Mouse (Mus musculus): Measurements from ENCODE around the gene Zan. TPM values are rescaled to one million over a fixed set of nuclear protein-coding genes. Genes with fewer than 3 reads are reported as not detected.

The Zan gene
- polyA plus RNA-seq, 1 experiment from 2014 or later: 0.15 TPM

- Histone ChIP-seq H3K36me3 (peaks cover 80% of the 10 kb centered on the region), H3K4me2 (replicated peaks) (no peak overlapping the region)
Observed at GRCm38 (mm10) chr5:137358382-137358781, 118.5 kb downstream of the Zan start.

GRCm38 (mm10) chr5:137354091-137354490, 122.8 kb downstream of the Zan start:
- no peaks in the 10 kb centered on the region for H3K9me3 ChIP-seq (replicated peaks)
- no peak overlapping the region for H3K27ac ChIP-seq
- H3K4me1 ChIP-seq: peaks cover 30% of the 10 kb centered on the region
- 91% methylated on average over 17 of the region's 17 CpGs for WGBS
- H3K4me3 ChIP-seq: no peak overlapping the region
- no peak for ATAC-seq (ENCODE audit: low FRiP score)
- no peak overlapping the region for H3K4me2 ChIP-seq (replicated peaks)
- H3K36me3 ChIP-seq: peaks cover 40% of the 10 kb centered on the region
- peaks cover 4% of the 10 kb centered on the region; the same call in 1 of the 2 replicates for H3K27me3 ChIP-seq
- no peak overlapping the region for H3K9ac ChIP-seq

More at GRCm38 (mm10) chr5:137358382-137358781, 118.5 kb downstream of the Zan start:
- Histone ChIP-seq H3K27ac (no peak overlapping the region), H3K9me3 (replicated peaks) (no peaks in the 10 kb centered on the region), H3K4me1 (0 out of 2 replicates have a peak, but pooled peaks cover 2% of the 10 kb centered on the region), H3K27me3 (no peaks in the 10 kb centered on the region), H3K4me3 (no peak overlapping the region), H3K9ac (no peak overlapping the region)
- no peak for ATAC-seq (ENCODE audit: low FRiP score)
- 41% methylated on average over 7 of the region's 7 CpGs for WGBS

- Histone ChIP-seq H3K4me1 (peaks cover 45% of the 10 kb centered on the region), H3K4me3 (peak overlapping the region; percentile 75), H3K27me3 (peaks cover 9% of the 10 kb centered on the region), H3K4me2 (replicated peaks) (peak overlapping the region; percentile 85), H3K27ac (0 out of 2 replicates have a peak overlapping the region, but pooled peaks have one; percentile 17), H3K9me3 (replicated peaks) (no peaks in the 10 kb centered on the region), H3K36me3 (peaks cover 26% of the 10 kb centered on the region), H3K9ac (peak overlapping the region; percentile 87)
- ATAC-seq (ENCODE audit: low FRiP score): no peak
- WGBS: 23% methylated on average over 16 of the region's 16 CpGs
Observed at GRCm38 (mm10) chr5:137352011-137352975, 124.6 kb downstream of the Zan start.

- peaks cover 45% of the 10 kb centered on the region for H3K4me1 ChIP-seq
- H3K27ac ChIP-seq: peak overlapping the region; percentile 80
- peak overlapping the region; percentile 85 for H3K4me2 ChIP-seq (replicated peaks)
Observed at GRCm38 (mm10) chr5:137351394-137351793, 125.5 kb downstream of the Zan start.

GRCm38 (mm10) chr5:137351058-137351380, 125.8 kb downstream of the Zan start:
- Histone ChIP-seq H3K27me3 (peaks cover 9% of the 10 kb centered on the region), H3K4me2 (replicated peaks) (peak overlapping the region; percentile 85), H3K36me3 (peaks cover 17% of the 10 kb centered on the region), H3K9ac (peak overlapping the region; percentile 87), H3K9me3 (replicated peaks) (no peaks in the 10 kb centered on the region), H3K4me3 (peak overlapping the region; percentile 75), H3K27ac (peak overlapping the region; percentile 80), H3K4me1 (peaks cover 46% of the 10 kb centered on the region)
- no peak for ATAC-seq (ENCODE audit: low FRiP score)
- WGBS: 0% methylated on average over 8 of the region's 8 CpGs

More at GRCm38 (mm10) chr5:137351394-137351793, 125.5 kb downstream of the Zan start:
- no peak for ATAC-seq (ENCODE audit: low FRiP score)
- H3K9ac ChIP-seq: peak overlapping the region; percentile 87
- peaks cover 20% of the 10 kb centered on the region for H3K36me3 ChIP-seq
- peak overlapping the region; percentile 75 for H3K4me3 ChIP-seq
- H3K9me3 ChIP-seq (replicated peaks): no peaks in the 10 kb centered on the region
- peaks cover 9% of the 10 kb centered on the region for H3K27me3 ChIP-seq
- 13% methylated on average over 4 of the region's 4 CpGs for WGBS

GRCm38 (mm10) chr5:137350205-137351057, 126.4 kb downstream of the Zan start:
- Histone ChIP-seq H3K4me3 (peak overlapping the region; percentile 75), H3K4me1 (peaks cover 49% of the 10 kb centered on the region), H3K36me3 (peaks cover 12% of the 10 kb centered on the region), H3K4me2 (replicated peaks) (peak overlapping the region; percentile 85), H3K27me3 (peaks cover 9% of the 10 kb centered on the region), H3K9ac (peak overlapping the region; percentile 87), H3K9me3 (replicated peaks) (no peaks in the 10 kb centered on the region), H3K27ac (peak overlapping the region; percentile 80)
- under 1% methylated on average over 49 of the region's 55 CpGs for WGBS
- ATAC-seq (ENCODE audit: low FRiP score): peak; percentile 66

- Histone ChIP-seq H3K4me3 (peak within 1 kb of the TSS; percentile 75), H3K4me2 (replicated peaks) (peak within 1 kb of the TSS; percentile 85), H3K27ac (peak within 1 kb of the TSS; percentile 80), H3K4me1 (peaks cover 49% of the 10 kb centered on the region), H3K36me3 (peaks cover 10% of the 10 kb centered on the region), H3K9ac (peak within 1 kb of the TSS; percentile 87), H3K9me3 (replicated peaks) (no peaks in the 10 kb centered on the region), H3K27me3 (peaks cover 9% of the 10 kb centered on the region)
- under 1% methylated on average over 31 of the region's 32 CpGs for WGBS
- peak; percentile 91 for ATAC-seq (ENCODE audit: low FRiP score)
Observed at GRCm38 (mm10) chr5:137349384-137350204, 127.3 kb downstream of the Zan start, which contains the start of gene Ephb4. Gene Ephb4, plus strand, starts transcription at chr5:137350109.

GRCm38 (mm10) chr5:137348482-137349383, 128.1 kb downstream of the Zan start:
- H3K4me1 ChIP-seq: peaks cover 49% of the 10 kb centered on the region
- peak overlapping the region; percentile 75 for H3K4me3 ChIP-seq
- WGBS: under 1% methylated on average over 33 of the region's 33 CpGs
- H3K27me3 ChIP-seq: peaks cover 9% of the 10 kb centered on the region
- H3K9ac ChIP-seq: peak overlapping the region; percentile 87
- no peaks in the 10 kb centered on the region; the same call in 1 of the 2 replicates for H3K9me3 ChIP-seq (replicated peaks)
- 0 out of 2 replicates have a peak, but pooled peaks cover 3% of the 10 kb centered on the region for H3K36me3 ChIP-seq
- H3K27ac ChIP-seq: peak overlapping the region; percentile 55
- ATAC-seq (ENCODE audit: low FRiP score): no peak
- peak overlapping the region; percentile 85 for H3K4me2 ChIP-seq (replicated peaks)

- Histone ChIP-seq H3K4me1 (peaks cover 46% of the 10 kb centered on the region), H3K4me2 (replicated peaks) (peak overlapping the region; percentile 85)
- ATAC-seq (ENCODE audit: low FRiP score): no peak
Observed at GRCm38 (mm10) chr5:137347856-137348255, 129.0 kb downstream of the Zan start.

GRCm38 (mm10) chr5:137346983-137347382, 129.9 kb downstream of the Zan start:
- Histone ChIP-seq H3K4me1 (peaks cover 38% of the 10 kb centered on the region), H3K27ac (no peak overlapping the region), H3K4me2 (replicated peaks) (no peak overlapping the region), H3K27me3 (peaks cover 9% of the 10 kb centered on the region), H3K4me3 (no peak overlapping the region), H3K36me3 (no peaks in the 10 kb centered on the region), H3K9ac (no peak overlapping the region), H3K9me3 (replicated peaks) (no peaks in the 10 kb centered on the region; the same call in 1 of the 2 replicates)
- no peak for ATAC-seq (ENCODE audit: low FRiP score)
- WGBS: 93% methylated on average over 4 of the region's 4 CpGs

More at GRCm38 (mm10) chr5:137347856-137348255, 129.0 kb downstream of the Zan start:
- Histone ChIP-seq H3K27me3 (peaks cover 9% of the 10 kb centered on the region), H3K9me3 (replicated peaks) (no peaks in the 10 kb centered on the region; the same call in 1 of the 2 replicates), H3K27ac (no peak overlapping the region), H3K36me3 (no peaks in the 10 kb centered on the region), H3K9ac (0 out of 2 replicates have a peak overlapping the region, but pooled peaks have one; percentile 87), H3K4me3 (no peak overlapping the region)
- 34% methylated on average over 7 of the region's 7 CpGs for WGBS
